Mouse (Mus musculus) megakaryocyte, embryonic 14.5 days (primary cell): Measurements from ENCODE around the gene H60c.

ENCODE experiments used
- FLI1 ChIP-seq: IDR thresholded peaks from 2 replicates; pipeline ENCODE4 v1.6.1; 2012; ENCODE audit warnings: low read length, inconsistent platforms, mixed read lengths
- GATA1 ChIP-seq: IDR thresholded peaks from 3 replicates; pipeline ENCODE4 v1.6.1; 2012; ENCODE audit warnings: mixed read lengths, low read length, inconsistent platforms, borderline replicate concordance

DNA sequence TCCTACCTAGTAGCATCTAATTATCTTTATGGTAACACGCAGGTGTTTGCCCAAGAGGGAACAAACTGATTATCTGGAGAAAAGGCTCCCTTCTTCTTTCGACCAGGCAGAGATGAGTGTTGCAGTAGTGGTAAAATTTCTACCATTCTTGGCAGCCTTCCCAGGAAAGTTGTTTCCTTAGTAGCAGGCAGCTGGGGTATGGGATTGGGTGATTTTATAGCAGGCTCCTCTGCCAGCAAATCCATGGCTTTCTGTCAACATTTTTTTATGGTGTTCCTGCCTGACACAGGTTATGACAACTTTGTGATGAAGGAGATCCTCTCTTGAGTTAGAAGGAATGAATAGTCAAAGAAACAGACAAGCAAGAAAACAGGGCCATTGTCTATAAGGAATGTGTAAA, 40.2 kb upstream of the H60c start:
- TF ChIP-seq FLI1 (no peak), GATA1 (no peak)
